Comparison of ENCODE assay signal across 22 mouse cellular contexts in the genomic region with DNA sequence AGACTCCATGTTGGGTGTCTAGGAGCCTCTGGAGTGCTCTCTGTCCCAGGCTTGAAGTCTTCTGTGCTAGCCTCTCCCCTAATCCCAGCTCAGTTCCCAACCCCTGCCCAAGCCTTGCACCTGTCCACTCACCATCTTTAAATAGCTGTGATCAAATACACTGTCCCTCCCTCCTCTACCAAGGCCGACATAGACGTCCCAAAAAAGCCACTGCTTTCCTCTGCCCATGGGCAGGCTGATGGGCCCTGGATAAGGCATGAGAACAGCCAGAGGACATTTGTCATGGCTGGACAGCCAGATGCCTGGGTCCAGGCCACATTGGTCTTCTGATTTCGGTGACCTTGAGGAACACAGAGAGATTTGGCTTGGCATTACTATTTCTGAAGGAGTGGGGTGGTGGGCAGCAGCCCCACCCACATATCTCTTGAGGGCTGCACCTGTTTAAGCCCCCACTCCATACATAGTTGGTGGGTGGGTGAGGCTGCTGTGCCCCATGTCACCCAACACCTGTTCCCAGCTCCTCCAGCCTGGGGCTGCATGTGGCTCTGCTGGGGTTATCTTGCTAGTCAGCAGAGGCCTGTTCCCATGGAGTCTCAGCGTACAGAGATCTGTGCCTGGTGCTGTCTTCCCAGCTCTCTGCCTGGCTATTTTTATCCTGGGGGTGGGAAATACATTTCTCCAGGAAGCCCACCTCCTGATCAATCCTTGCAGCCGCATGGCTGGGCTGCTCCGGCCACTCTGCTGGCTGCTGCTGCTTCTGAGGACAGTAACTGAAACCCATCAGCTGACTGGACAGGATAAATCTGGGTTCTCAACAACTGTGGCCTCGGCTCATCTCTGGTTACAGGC. TPM values are rescaled to one million over a fixed set of nuclear protein-coding genes. Genes with fewer than 3 reads are reported as not detected.
A peak's percentile ranks its signal among the peaks of the same experiment; 100 is the strongest.
DNase-seq lines count a peak whose midpoint lies in the region; ATAC-seq lines count a peak whose summit lies in the region.
"Had no signal": no experiment of that assay in that cellular context is flagged by ENCODE, and none has a peak within 500 bp of the region (broad histone marks: within the 10 kb centered on the region; RNA-seq: fewer than 3 reads in every experiment).

No protein-coding gene starts in this region.

- no peak for ATAC-seq in embryonic facial prominence, embryonic 12.5 days (ENCODE audit: insufficient number of reproducible peaks, insufficient read depth, low FRiP score, low TSS enrichment)
- peak; percentile 82 for ATAC-seq in limb, embryonic 13.5 days (ENCODE audit: low FRiP score, low read depth)
- ATAC-seq in heart, embryonic 15.5 days (replicated peaks; ENCODE audit: insufficient number of reproducible peaks, insufficient read depth, low FRiP score, low read depth): peak; percentile 50; the same call in 1 of the 2 replicates
- ATAC-seq in forebrain, embryonic 16.5 days: no peak
- ATAC-seq: CD4-positive, CD25-positive, alpha-beta regulatory T cell, adult 4 months; forebrain, embryonic 14.5 days; intestine, embryonic 16.5 days; lung, postnatal 0 days; midbrain, embryonic 16.5 days had no signal

- 0 out of 2 replicates have a peak overlapping the region, but pooled peaks have one; percentile 24 for H3K9ac ChIP-seq in embryonic facial prominence, embryonic 12.5 days
- no peak overlapping the region for H3K9ac ChIP-seq in limb, embryonic 13.5 days
- H3K9ac ChIP-seq in heart, embryonic 15.5 days: no peak overlapping the region
- no peak overlapping the region for H3K9ac ChIP-seq in forebrain, embryonic 16.5 days (replicated peaks; ENCODE audit: low read depth, low read length)
- H3K9ac ChIP-seq: hindbrain, embryonic 13.5 days; liver, embryonic 15.5 days had no signal

- no peak overlapping the region for H3K4me3 ChIP-seq in embryonic facial prominence, embryonic 12.5 days
- H3K4me3 ChIP-seq in embryonic facial prominence, embryonic 10.5 days: no peak overlapping the region
- H3K4me3 ChIP-seq in limb, embryonic 13.5 days: no peak overlapping the region
- H3K4me3 ChIP-seq in limb, embryonic 10.5 days: no peak overlapping the region
- no peak overlapping the region for H3K4me3 ChIP-seq in heart, embryonic 15.5 days
- H3K4me3 ChIP-seq in forebrain, embryonic 16.5 days (replicated peaks; ENCODE audit: low read length): no peak overlapping the region
- H3K4me3 ChIP-seq: erythroblast, embryonic 14.5 days; hindbrain, embryonic 13.5 days; liver, embryonic 15.5 days had no signal

- DNase-seq in embryonic facial prominence, embryonic 10.5 days (ENCODE audit: low spot score): no peak
- DNase-seq in limb, embryonic 10.5 days (ENCODE audit: low spot score): no peak
- no peak for DNase-seq in embryo, embryonic 10.5 days (ENCODE audit: low spot score)
- DNase-seq in right cerebral cortex, postnatal 14 days: no peak
- DNase-seq: cerebellum, adult 9-11 months; embryo, embryonic 11 days; left cerebral cortex, postnatal 4 days; thymus, postnatal 25 days had no signal

- H3K4me2 ChIP-seq in embryonic facial prominence, embryonic 12.5 days (replicated peaks): no peak overlapping the region
- no peak overlapping the region for H3K4me2 ChIP-seq in limb, embryonic 13.5 days (replicated peaks)
- no peak overlapping the region for H3K4me2 ChIP-seq in heart, embryonic 15.5 days
- no peak overlapping the region for H3K4me2 ChIP-seq in forebrain, embryonic 16.5 days (ENCODE audit: low read length)
- H3K4me2 ChIP-seq: hindbrain, embryonic 13.5 days; liver, embryonic 15.5 days had no signal

- WGBS in embryonic facial prominence, embryonic 12.5 days: 70% methylated on average over 7 of the region's 7 CpGs
- 76% methylated on average over 7 of the region's 7 CpGs for WGBS in embryonic facial prominence, embryonic 10.5 days
- WGBS in limb, embryonic 13.5 days: 63% methylated on average over 7 of the region's 7 CpGs
- WGBS in limb, embryonic 10.5 days: 72% methylated on average over 7 of the region's 7 CpGs
- 29% methylated on average over 7 of the region's 7 CpGs for WGBS in heart, embryonic 15.5 days
- WGBS in forebrain, embryonic 16.5 days: 69% methylated on average over 7 of the region's 7 CpGs

- no peaks in the 10 kb centered on the region for H3K4me1 ChIP-seq in embryonic facial prominence, embryonic 12.5 days
- no peaks in the 10 kb centered on the region for H3K4me1 ChIP-seq in embryonic facial prominence, embryonic 10.5 days
- H3K4me1 ChIP-seq in limb, embryonic 13.5 days: no peaks in the 10 kb centered on the region
- no peaks in the 10 kb centered on the region for H3K4me1 ChIP-seq in limb, embryonic 10.5 days
- peaks cover 28% of the 10 kb centered on the region for H3K4me1 ChIP-seq in heart, embryonic 15.5 days (replicated peaks)
- H3K4me1 ChIP-seq in forebrain, embryonic 16.5 days (replicated peaks; ENCODE audit: control insufficient read depth, insufficient read depth, low read length): no peaks in the 10 kb centered on the region
- H3K4me1 ChIP-seq: hindbrain, embryonic 13.5 days; liver, embryonic 15.5 days had no signal

- H3K36me3 ChIP-seq in embryonic facial prominence, embryonic 12.5 days: no peaks in the 10 kb centered on the region
- H3K36me3 ChIP-seq in embryonic facial prominence, embryonic 10.5 days (replicated peaks): no peaks in the 10 kb centered on the region
- H3K36me3 ChIP-seq in limb, embryonic 13.5 days: no peaks in the 10 kb centered on the region
- no peaks in the 10 kb centered on the region for H3K36me3 ChIP-seq in limb, embryonic 10.5 days
- H3K36me3 ChIP-seq in heart, embryonic 15.5 days: no peaks in the 10 kb centered on the region
- no peaks in the 10 kb centered on the region for H3K36me3 ChIP-seq in forebrain, embryonic 16.5 days (ENCODE audit: control insufficient read depth, insufficient read depth)
- H3K36me3 ChIP-seq: G1E; hindbrain, embryonic 13.5 days; liver, embryonic 15.5 days had no signal

- no peaks in the 10 kb centered on the region for H3K9me3 ChIP-seq in embryonic facial prominence, embryonic 12.5 days
- no peaks in the 10 kb centered on the region for H3K9me3 ChIP-seq in embryonic facial prominence, embryonic 10.5 days
- H3K9me3 ChIP-seq in limb, embryonic 13.5 days: no peaks in the 10 kb centered on the region
- H3K9me3 ChIP-seq in limb, embryonic 10.5 days (replicated peaks): no peaks in the 10 kb centered on the region
- H3K9me3 ChIP-seq in heart, embryonic 15.5 days (replicated peaks): no peaks in the 10 kb centered on the region
- no peaks in the 10 kb centered on the region for H3K9me3 ChIP-seq in forebrain, embryonic 16.5 days (ENCODE audit: control insufficient read depth, low read length)
- H3K9me3 ChIP-seq: G1E; hindbrain, embryonic 13.5 days; liver, embryonic 15.5 days had no signal

- H3K27ac ChIP-seq in embryonic facial prominence, embryonic 12.5 days: no peak overlapping the region
- H3K27ac ChIP-seq in embryonic facial prominence, embryonic 10.5 days (replicated peaks): no peak overlapping the region; the same call in 1 of the 2 replicates
- no peak overlapping the region for H3K27ac ChIP-seq in limb, embryonic 13.5 days
- H3K27ac ChIP-seq in limb, embryonic 10.5 days: no peak overlapping the region
- H3K27ac ChIP-seq in heart, embryonic 15.5 days: peak overlapping the region; percentile 77
- no peak overlapping the region for H3K27ac ChIP-seq in forebrain, embryonic 16.5 days (ENCODE audit: low read length)
- H3K27ac ChIP-seq: hindbrain, embryonic 13.5 days; kidney, postnatal 0 days; liver, embryonic 15.5 days had no signal

- 0 out of 2 replicates have a peak, but pooled peaks cover 8% of the 10 kb centered on the region for H3K27me3 ChIP-seq in embryonic facial prominence, embryonic 12.5 days
- H3K27me3 ChIP-seq in embryonic facial prominence, embryonic 10.5 days (replicated peaks; ENCODE audit: low read depth, poor library complexity, severe bottlenecking): peaks cover 15% of the 10 kb centered on the region
- H3K27me3 ChIP-seq in limb, embryonic 13.5 days: peaks cover 10% of the 10 kb centered on the region; the same call in 1 of the 2 replicates
- H3K27me3 ChIP-seq in limb, embryonic 10.5 days (ENCODE audit: low read depth, poor library complexity, severe bottlenecking): peaks cover 13% of the 10 kb centered on the region; the same call in 1 of the 2 replicates
- H3K27me3 ChIP-seq in heart, embryonic 15.5 days: 0 out of 2 replicates have a peak, but pooled peaks cover 4% of the 10 kb centered on the region
- H3K27me3 ChIP-seq in forebrain, embryonic 16.5 days (replicated peaks; ENCODE audit: control insufficient read depth, insufficient read depth, low read length): no peaks in the 10 kb centered on the region

RNA-seq across cellular contexts. Expression of gene Gata5, which starts 28.3 kb away (rescaled TPM):
- 0.09 TPM in 2 replicates for polyA plus RNA-seq in embryonic facial prominence, embryonic 12.5 days (2016; fragmentation: Nextera tagmentation; extraction: Ambion mirVana)
- polyA plus RNA-seq in embryonic facial prominence, embryonic 10.5 days (2016; fragmentation: Nextera tagmentation; extraction: Ambion mirVana): 0.57 and 0.65 TPM in 2 replicates
- 0.06 TPM in 1 of 2 replicates, not detected in the other for polyA plus RNA-seq in limb, embryonic 13.5 days (2015; fragmentation: Nextera tagmentation; extraction: Ambion mirVana)
- polyA plus RNA-seq in limb, embryonic 10.5 days (2016; fragmentation: Nextera tagmentation; extraction: Ambion mirVana): 0.83 and 2.8 TPM in 2 replicates
- 5.3 and 7.9 TPM in 2 replicates for polyA plus RNA-seq in heart, embryonic 15.5 days (2015; fragmentation: Nextera tagmentation; extraction: Ambion mirVana)
- not detected in 2 replicates for polyA plus RNA-seq in forebrain, embryonic 16.5 days (2015; fragmentation: Nextera tagmentation; extraction: Ambion mirVana)
- polyA plus RNA-seq: CD4-positive, CD25-positive, alpha-beta regulatory T cell, adult 4 months; erythroblast, embryonic 14.5 days; forebrain, embryonic 14.5 days; G1E; midbrain, embryonic 16.5 days had no signal

Comparison
In these comparisons a context has a peak if more than half of its experiments do, and no peak if none do; other contexts are left out.
1. ATAC-seq: peak in limb, embryonic 13.5 days (single experiment) and heart, embryonic 15.5 days (single experiment); none in embryonic facial prominence, embryonic 12.5 days (single experiment) and forebrain, embryonic 16.5 days (single experiment).